Mouse (Mus musculus) thymus, adult 2 months (tissue): ENCODE data around the gene Sema4d.

Experiments used
- CTCF ChIP-seq: fragments of 200-500 bp; IDR thresholded peaks from 2 replicates; pipeline ENCODE4 v1.5.1; 2012; ENCODE audit warnings: mild to moderate bottlenecking, control low read depth, low read length, moderate library complexity, borderline replicate concordance; ENCODE audit not compliant: control insufficient read depth, poor library complexity, insufficient read depth; ENCODE audit errors: extremely low read depth
- POLR2A ChIP-seq: fragments of 200-500 bp; IDR thresholded peaks from 2 replicates; pipeline ENCODE4 v1.6.1; 2012; ENCODE audit warnings: mild to moderate bottlenecking, low read length, control low read depth, moderate library complexity; ENCODE audit not compliant: control insufficient read depth, poor library complexity, insufficient read depth; ENCODE audit errors: extremely low read depth

- TF ChIP-seq CTCF, result no peak
- peak; percentile 66 for TF ChIP-seq POLR2A
These were observed 30.4 kb downstream of the Sema4d start for GRCm38 (mm10) chr13:51763019-51763698.
